Mouse (Mus musculus) liver, adult (tissue): ENCODE measurements at regions not wholly inside any gene's neighbourhood (a gene's known extent, or its start where the extent isn't known, plus 50 kb on each side); places are given as distances from the start of the nearest gene placed in this dataset.

Experiments used
- GATA4 ChIP-seq: IDR thresholded peaks from 2 replicates; pipeline ENCODE4 v1.6.1; 2014; ENCODE audit warnings: mild to moderate bottlenecking, low read length; ENCODE audit not compliant: insufficient replicate concordance

DNA sequence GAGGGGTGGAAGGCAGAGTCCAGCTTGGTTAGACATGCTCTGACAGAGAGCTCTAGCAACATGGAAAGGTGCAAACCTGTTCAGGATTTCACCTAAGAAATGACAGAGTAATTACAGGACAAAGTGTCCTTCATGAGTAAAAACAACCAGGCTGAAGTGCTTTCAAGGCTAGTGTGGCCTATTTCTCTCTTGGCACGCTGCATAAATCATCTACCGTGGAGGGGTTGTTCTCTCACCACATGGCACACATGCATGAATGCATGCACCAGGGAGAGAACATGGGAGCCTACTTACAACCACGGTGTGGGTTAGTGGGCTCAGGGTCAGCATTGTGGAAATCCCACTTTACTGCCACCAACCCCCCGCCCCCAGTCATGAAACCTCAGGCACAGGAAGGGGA lies 454.9 kb downstream of the Lmo4 start:
- TF ChIP-seq GATA4 = no peak

DNA sequence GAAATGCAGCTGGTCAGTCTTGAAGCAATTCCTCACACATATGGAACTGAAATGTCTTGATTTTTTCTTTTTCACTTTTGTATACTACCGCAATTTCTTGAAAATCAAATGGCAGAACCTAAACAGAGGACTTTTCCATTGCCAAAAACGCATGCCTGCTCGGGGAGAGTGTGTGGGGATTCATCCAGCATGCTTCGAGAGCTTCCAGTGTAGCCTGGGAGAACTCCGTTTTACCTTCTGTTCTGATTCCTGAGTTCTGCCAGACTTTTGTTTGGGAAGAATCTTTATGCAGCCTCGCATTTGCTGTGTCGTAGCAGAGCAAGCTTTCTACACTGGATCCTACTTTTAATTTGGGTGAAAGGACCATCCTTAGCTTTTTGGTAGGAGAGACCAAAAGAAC lies 461.4 kb downstream of the Lmo4 start:
- TF ChIP-seq GATA4 = no peak

DNA sequence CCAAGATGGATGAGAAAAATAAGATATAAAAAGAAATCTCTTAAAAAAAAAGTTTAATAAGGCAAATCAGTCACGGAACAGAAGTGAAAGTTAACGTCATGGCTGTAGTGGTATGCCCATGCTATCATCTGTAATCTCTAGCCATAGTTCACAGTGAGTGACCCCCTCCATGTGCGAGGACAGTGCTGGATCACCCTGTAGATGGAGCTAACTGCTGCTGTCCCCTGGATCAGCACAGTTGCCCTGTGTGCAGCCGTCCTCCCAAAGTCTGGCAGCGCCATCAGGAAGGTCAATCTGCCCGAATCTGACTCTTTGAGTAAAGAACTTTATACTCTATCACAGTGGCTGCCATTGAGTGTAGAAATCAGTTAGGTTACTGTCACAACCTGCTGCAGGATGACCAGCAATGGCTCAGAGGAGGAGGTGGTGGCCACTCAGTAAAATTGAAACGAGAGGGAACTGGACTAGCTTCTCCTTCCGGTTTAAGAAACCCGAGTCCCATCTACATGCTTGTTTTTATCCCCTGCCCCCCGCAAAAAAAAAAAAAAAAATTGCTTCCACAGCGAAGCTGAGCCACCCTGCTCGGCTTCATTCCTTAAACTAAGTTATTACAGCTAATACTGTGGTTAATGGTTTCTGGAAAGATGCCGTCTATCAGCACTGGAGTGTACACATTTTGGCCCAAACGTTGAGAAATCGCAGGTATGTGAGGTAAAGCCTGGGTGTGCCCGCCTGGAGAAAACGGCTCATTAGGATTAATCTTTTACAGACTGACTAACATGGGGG lies 462.0 kb downstream of the Lmo4 start:
- no peak for TF ChIP-seq GATA4

DNA sequence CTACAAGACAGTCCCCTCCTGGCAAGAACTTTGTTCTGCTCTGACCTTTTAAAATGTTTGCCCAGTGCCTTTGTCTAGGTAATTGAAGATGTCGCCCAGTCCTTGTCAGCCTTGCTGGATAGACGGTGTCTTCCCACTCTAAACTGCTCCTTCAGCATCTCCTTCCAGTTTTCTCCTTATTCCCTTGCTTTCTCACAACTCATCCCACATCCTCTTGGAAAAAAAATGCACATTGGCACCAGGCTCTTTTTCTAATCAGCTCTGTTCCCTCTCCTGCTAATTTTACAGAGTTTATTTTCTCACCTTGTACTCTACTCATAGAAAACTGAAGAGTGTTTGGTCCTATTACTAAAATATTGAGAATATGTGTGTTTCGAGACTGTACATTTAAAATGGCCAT lies 466.3 kb downstream of the Lmo4 start:
- TF ChIP-seq GATA4 = no peak

DNA sequence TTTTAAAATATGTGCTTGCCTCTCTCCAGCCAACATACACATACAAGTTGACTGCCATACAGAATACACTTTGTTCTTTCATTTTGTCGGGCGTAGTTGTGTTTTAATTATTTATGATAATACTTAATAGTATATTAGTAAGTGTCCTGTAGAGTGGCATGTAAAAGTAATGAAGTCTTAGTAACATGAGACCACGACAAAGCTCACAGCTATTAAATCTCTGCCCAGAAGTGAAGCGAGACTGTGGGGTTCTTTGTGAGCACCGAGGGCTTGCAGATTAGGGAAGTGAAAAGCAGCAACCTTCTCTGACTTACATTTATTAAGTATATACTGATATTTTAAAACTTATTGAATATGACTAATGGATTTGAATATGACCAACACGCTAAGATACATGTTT lies 467.2 kb downstream of the Lmo4 start:
- TF ChIP-seq GATA4 = no peak

DNA sequence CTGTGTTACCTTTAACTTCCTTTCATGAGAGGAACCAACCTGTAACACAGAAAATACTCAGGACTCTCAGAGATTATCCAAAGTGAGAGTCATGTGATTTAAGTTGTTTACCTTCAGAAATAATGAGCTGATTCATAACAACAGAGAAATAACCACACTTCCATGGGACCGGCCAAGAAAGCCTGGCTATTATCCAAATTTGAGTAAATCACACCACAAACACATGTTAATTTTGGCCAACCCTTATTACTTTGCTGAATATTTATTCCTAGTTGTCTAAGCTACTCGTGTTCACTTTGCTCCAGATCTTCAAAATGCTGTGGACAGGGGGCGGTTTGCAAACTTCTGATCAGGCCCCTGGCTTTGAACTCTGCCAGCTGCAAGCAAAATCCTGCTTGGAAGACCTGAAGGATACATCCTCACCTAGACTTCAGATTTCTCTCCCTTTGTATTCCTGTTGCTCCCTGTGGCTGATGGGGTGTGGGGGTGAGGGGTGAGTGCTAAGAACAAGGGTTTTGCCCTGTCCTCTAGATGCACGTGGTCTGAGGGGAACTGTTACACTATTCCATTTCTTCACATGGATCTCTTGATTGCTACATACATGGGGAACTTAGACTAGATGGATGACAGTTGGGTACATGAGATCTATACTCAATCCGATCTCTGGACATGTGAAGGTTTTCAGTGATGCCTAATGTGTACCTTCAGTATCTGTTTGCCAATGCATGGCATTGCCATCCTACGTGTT lies 468.2 kb downstream of the Lmo4 start:
- TF ChIP-seq GATA4 = no peak

DNA sequence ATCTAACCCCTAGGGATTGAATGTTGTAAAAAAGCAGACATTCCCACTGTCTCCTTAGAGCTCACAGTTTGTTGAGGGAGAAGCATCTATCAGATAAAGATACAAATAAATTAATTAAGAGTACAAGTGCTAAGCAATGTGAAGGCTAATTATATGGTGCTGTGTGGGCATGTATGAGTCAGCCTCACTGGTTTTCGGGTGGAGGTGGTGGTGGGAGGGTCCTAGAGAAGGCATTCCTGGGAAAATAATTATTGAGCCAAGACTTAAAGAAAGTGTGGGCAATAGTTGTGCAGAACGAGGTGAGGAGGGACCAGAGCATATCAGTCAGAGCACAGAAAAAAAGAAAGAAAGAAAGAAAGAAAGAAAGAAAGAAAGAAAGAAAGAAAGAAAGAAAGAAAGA lies 470.2 kb downstream of the Lmo4 start:
- TF ChIP-seq GATA4 = no peak

DNA sequence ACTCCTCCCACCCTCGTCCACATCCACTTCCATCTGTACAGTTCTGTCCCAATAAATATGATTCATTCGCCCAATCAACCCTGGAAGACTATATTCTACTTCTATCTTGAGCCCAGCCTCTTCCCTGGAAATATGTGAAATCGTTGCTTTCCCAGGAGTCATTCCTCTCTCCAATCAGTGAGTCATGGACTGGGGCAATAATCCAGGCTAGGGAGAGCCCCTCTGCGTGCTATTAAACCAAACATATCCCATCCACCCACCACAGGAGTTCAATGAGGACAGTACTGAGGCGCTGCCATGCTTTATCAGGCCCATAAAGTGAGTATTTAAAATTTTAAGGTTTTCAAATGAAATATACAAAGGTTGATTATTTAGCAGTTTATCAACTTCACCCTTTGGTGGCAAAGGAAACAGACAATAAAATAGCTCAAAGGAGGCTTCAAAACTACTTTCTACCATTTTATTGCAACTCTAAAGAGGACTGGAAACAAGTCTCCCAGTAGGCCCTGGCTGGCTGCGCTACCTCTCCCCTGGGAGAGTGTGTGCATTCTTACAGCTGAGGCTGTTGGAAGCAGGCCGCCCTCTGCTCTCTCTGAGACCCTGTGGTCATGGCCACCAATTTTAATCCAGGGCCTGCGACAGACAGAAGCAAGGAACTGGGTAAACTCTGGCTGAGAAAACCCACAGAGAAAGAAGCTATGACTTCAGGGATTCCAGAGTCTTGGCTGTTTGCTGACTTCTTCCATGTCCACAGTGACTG lies 471.9 kb downstream of the Lmo4 start:
- TF ChIP-seq GATA4 = no peak

DNA sequence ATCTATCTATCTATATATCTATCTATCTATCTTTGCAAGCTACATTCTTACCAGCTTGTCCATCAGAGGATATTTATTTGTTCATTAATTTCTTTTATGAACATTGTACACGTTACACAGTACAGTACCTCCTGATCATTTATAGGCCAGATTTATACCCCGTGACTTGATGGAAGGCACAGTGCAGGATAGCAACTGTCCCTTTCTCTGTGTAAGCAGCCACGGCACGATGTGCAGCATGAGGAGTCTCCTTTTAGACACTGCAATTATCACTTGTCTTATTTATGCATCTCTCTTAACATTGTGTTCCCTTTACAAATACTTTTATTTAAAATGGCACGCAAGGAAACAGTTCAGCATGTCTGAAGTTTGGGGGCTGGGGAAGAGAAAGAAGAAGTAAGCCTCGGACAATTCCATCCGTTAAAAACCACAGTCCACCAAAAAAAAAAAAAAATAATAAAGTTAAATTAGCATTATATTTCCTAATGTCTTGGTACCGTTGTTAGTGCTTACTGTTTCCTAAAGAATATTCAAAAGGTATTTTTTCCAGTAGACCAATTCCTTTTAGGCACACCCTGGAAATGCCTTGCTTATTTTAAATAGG lies 475.4 kb downstream of the Lmo4 start:
- no peak for TF ChIP-seq GATA4

DNA sequence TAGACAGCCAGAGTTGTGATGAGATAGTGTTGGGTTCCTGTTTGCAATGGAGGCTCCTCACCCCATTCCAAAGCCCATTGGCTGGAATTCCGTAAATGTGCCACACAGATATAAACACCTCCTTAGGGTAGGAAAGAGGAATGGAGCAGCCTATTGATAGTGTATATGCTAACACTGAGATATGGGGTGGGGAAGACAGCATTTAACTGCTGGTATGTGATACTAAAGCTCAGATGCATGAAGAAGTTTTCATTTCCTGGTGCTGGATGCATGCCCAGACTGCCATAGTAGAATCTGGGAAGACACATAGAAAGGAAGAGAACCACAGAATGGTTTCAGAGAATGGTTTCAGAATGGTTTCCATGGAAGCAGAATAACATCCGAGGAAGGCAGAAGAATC lies 482.4 kb downstream of the Lmo4 start:
- no peak for TF ChIP-seq GATA4

DNA sequence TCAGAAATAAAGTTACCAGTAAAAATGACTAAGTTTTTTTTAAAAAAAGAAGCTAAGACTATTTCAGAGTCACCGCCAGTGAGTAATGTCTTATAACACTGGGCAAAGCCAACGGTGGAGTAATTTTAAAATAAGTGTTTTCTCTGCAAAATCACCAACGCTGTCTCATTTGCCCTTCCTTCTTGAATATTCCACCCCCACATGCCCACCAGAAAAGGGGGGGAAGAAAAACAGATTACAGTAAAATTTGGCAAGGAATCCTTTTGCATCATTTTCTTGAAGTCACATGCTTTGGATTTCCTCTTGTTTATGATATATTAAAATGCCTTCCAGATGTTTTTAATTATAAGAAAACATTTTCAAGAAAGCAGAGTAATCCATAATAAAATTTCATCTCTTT lies 482.9 kb downstream of the Lmo4 start:
- no peak for TF ChIP-seq GATA4

DNA sequence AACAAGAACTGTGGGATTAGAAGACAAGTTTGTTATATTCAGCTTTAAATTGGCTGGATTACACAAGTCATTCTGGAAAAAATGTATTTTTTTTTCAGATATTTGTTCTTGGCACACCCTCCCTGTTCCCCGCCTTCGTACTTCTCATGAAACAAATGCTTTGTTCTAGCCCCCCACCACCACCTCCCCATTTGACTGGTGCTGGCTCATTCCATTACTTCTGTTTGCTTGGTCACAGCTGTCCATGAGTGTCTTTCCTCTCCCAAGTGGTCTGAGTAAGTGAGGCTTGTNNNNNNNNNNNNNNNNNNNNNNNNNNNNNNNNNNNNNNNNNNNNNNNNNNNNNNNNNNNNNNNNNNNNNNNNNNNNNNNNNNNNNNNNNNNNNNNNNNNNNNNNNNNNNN lies 491.8 kb downstream of the Lmo4 start:
- no peak for TF ChIP-seq GATA4

DNA sequence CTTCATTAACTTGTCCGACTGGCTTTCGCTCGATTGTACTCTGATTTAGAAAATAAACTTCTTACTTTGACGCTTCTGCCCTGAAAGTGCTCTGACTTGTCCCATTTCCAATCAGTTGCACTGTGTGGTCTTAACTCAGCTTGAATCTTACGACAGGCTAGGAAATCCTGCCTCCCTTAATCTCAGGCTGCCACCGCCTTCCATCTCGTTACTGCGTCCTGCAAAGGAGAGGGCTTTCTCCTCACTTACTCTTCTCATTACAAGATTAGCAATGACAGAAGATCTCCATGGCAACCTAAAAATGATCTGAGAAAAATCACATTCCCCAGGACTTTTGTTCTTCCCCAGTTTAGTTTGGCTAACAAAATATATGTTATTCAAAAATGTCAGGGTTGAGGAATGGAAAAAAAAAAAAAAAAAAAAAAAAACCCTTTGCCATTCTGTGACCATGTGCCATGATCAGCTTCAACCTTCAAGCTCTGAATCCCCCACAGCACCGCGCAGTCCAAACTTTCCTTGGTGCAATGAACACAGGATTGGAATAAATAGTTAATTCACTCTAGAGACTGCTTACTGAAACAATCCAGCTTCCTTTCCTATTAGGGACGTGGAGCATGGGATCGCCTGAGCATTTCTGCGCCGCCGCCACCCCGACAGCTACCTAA lies 494.1 kb downstream of the Lmo4 start:
- TF ChIP-seq GATA4 = no peak

DNA sequence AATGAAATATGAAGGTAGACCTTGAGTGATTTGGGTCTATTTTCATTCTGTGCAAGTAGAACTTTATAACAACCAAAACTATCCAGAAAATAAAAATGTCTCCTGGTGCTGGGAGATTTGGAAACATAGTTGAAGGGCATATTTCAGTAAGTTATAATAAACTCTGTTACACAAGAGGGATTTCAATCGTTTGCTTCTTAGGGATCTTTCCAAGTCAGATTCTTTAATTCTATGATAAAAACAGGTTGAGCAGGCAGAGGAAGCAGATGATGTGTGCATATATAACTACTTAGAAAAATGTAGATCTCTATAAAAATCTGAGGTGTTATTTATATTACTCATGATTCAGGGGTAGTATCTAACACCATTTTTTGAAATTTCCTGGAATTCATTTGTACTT lies 498.3 kb downstream of the Lmo4 start:
- TF ChIP-seq GATA4 = no peak

DNA sequence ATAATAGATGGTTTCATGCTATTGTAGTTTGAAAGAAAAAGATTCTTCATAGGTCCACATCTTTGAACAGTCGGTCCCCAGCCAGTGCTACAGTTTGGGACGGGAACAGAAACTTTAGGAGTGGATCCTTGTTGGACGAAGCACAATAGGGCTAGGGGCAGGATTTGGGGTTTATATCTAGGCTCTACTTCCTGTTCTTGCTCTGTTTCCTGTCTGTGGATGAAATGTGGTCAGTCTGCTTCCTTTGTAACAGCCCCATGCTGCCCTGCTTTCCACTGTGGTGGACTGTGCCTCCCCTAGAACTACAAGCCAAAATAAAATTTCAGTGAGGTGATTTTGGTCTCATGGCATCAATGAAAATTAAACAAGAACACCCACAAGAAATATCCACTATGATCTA lies 510.2 kb downstream of the Lmo4 start:
- no peak for TF ChIP-seq GATA4

DNA sequence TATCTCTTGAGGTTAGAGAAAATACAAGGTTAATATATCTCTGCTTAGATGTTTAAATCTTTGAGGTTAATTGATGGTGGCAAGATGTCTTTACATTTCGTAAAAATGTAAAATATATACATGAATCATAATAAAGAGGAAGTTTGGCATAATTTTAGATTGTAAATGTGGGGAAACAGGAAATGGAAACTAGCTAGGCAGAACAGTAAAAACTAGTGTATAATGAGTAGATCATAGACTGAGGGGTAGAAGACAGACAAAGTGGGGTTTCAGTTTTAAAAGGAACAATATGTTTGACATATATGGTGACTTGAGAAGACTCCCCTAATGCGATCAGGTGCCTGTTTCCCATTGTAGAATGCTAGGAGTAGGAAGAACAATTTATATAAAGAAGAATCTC lies 519.3 kb downstream of the Lmo4 start:
- TF ChIP-seq GATA4 = no peak

DNA sequence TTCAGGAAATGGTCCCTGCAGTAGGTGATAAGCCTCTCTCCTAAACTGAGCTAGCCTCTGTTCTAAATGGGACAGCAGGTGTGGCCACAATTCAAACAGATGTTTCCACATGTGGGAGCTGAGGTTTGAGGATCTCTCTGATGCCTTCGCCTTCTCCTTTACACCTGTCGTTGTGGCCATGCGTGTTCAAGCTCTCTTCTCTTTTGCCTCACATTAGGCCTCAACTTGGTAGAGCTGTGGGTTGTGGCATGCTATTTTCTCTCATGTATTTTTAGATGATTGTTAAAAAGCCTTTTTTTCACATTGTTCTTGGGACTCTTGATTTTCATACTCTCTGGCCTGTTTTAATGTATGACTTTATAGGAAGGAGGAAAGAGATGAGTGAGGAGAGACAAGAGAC lies 526.8 kb downstream of the Lmo4 start:
- TF ChIP-seq GATA4 = no peak
